Mouse (Mus musculus): ENCODE measurements around the gene Cntn4. TPM values are rescaled to one million over a fixed set of nuclear protein-coding genes. Genes with fewer than 3 reads are reported as not detected.

Cntn4 gene
- polyA plus RNA-seq, 1 experiment from 2014 or later, result not detected

GRCm38 (mm10) chr6:106466267-106467029, 789.0 kb downstream of the Cntn4 start:
- ATAC-seq, result no peak
- no peak overlapping the region for H3K4me2 ChIP-seq (ENCODE audit: low read depth, low read length)
- no peaks in the 10 kb centered on the region for H3K27me3 ChIP-seq (ENCODE audit: insufficient read depth, low read length)
- H3K27ac ChIP-seq (ENCODE audit: low read depth), result no peak overlapping the region
- H3K9me3 ChIP-seq (ENCODE audit: low read length), result no peaks in the 10 kb centered on the region
- no peak for DNase-seq
- no peaks in the 10 kb centered on the region for H3K36me3 ChIP-seq (replicated peaks; ENCODE audit: insufficient read depth, low read length)
- no peak overlapping the region for H3K9ac ChIP-seq (replicated peaks)
- no peak overlapping the region for H3K4me3 ChIP-seq (ENCODE audit: low read depth, low read length)
- no peak for TF ChIP-seq CTCF (IDR thresholded peaks at IDR 0.05; ENCODE audit: low read depth)
- no peak for TF ChIP-seq EP300 (IDR thresholded peaks at IDR 0.05; ENCODE audit: low read depth)
- no peaks in the 10 kb centered on the region for H3K4me1 ChIP-seq (ENCODE audit: insufficient read depth)
- 63% methylated on average over 5 of the region's 5 CpGs for WGBS (ENCODE audit: insufficient replicate concordance)

- DNase-seq, result no peak
Observed at GRCm38 (mm10) chr6:106471840-106472608, 794.6 kb downstream of the Cntn4 start.

GRCm38 (mm10) chr6:106473871-106474270, 796.4 kb downstream of the Cntn4 start:
- no peak for ATAC-seq
- H3K36me3 ChIP-seq (replicated peaks; ENCODE audit: insufficient read depth, low read length), result no peaks in the 10 kb centered on the region
- TF ChIP-seq EP300 (IDR thresholded peaks at IDR 0.05; ENCODE audit: low read depth) (no peak), CTCF (IDR thresholded peaks at IDR 0.05; ENCODE audit: low read depth) (no peak)
- no peak overlapping the region for H3K4me3 ChIP-seq (ENCODE audit: low read depth, low read length)
- 77% methylated on average over 2 of the region's 2 CpGs for WGBS (ENCODE audit: insufficient replicate concordance)
- no peak overlapping the region for H3K9ac ChIP-seq (replicated peaks)
- H3K4me2 ChIP-seq (ENCODE audit: low read depth, low read length), result no peak overlapping the region
- no peak overlapping the region for H3K27ac ChIP-seq (ENCODE audit: low read depth)
- no peaks in the 10 kb centered on the region for H3K27me3 ChIP-seq (ENCODE audit: insufficient read depth, low read length)
- no peaks in the 10 kb centered on the region for H3K9me3 ChIP-seq (ENCODE audit: low read length)
- DNase-seq, result no peak
- no peaks in the 10 kb centered on the region for H3K4me1 ChIP-seq (ENCODE audit: insufficient read depth)

More at GRCm38 (mm10) chr6:106471840-106472608, 794.6 kb downstream of the Cntn4 start:
- no peak overlapping the region for H3K9ac ChIP-seq (replicated peaks)
- no peak for ATAC-seq
- 72% methylated on average over 2 of the region's 2 CpGs for WGBS (ENCODE audit: insufficient replicate concordance)
- no peak overlapping the region for H3K27ac ChIP-seq (ENCODE audit: low read depth)
- no peak for TF ChIP-seq EP300 (IDR thresholded peaks at IDR 0.05; ENCODE audit: low read depth)
- no peak for TF ChIP-seq CTCF (IDR thresholded peaks at IDR 0.05; ENCODE audit: low read depth)
- no peak overlapping the region for H3K4me2 ChIP-seq (ENCODE audit: low read depth, low read length)
- no peak overlapping the region for H3K4me3 ChIP-seq (ENCODE audit: low read depth, low read length)
- H3K9me3 ChIP-seq (ENCODE audit: low read length), result no peaks in the 10 kb centered on the region
- H3K4me1 ChIP-seq (ENCODE audit: insufficient read depth), result no peaks in the 10 kb centered on the region
- H3K27me3 ChIP-seq (ENCODE audit: insufficient read depth, low read length), result no peaks in the 10 kb centered on the region
- no peaks in the 10 kb centered on the region for H3K36me3 ChIP-seq (replicated peaks; ENCODE audit: insufficient read depth, low read length)

GRCm38 (mm10) chr6:106481533-106481932, 804.1 kb downstream of the Cntn4 start:
- no peaks in the 10 kb centered on the region for H3K27me3 ChIP-seq (ENCODE audit: insufficient read depth, low read length)
- no peak overlapping the region for H3K9ac ChIP-seq (replicated peaks)
- H3K9me3 ChIP-seq (ENCODE audit: low read length), result no peaks in the 10 kb centered on the region
- H3K27ac ChIP-seq (ENCODE audit: low read depth), result no peak overlapping the region
- no peaks in the 10 kb centered on the region for H3K36me3 ChIP-seq (replicated peaks; ENCODE audit: insufficient read depth, low read length)
- H3K4me2 ChIP-seq (ENCODE audit: low read depth, low read length), result no peak overlapping the region
- ATAC-seq, result no peak
- 85% methylated on average over 1 of the region's 1 CpGs for WGBS (ENCODE audit: insufficient replicate concordance)
- no peak for DNase-seq
- H3K4me3 ChIP-seq (ENCODE audit: low read depth, low read length), result no peak overlapping the region
- TF ChIP-seq CTCF (IDR thresholded peaks at IDR 0.05; ENCODE audit: low read depth) (no peak), EP300 (IDR thresholded peaks at IDR 0.05; ENCODE audit: low read depth) (no peak)
- no peaks in the 10 kb centered on the region for H3K4me1 ChIP-seq (ENCODE audit: insufficient read depth)

DNA sequence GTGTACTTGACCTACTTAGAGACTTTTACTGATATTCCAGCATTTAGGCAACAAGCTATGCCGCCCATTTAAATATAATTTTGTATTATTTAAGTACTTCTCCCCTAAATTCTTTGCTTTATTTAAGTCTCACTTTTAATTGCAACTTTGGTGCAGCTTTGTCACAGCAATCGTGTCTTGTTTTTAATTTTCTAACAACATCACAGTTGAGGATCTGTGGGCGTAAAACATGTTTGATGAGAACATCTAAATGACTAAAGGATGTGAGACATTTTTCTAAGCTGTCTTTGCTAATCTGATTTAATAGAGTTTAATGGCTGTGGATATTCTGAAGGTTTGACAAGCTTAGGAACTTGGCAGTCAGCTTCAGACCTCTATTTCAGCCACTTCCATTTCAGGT, 818.8 kb downstream of the Cntn4 start:
- no peak overlapping the region for H3K4me3 ChIP-seq (ENCODE audit: low read depth, low read length)
- H3K9ac ChIP-seq (replicated peaks), result no peak overlapping the region
- no peaks in the 10 kb centered on the region for H3K36me3 ChIP-seq (replicated peaks; ENCODE audit: insufficient read depth, low read length)
- H3K4me1 ChIP-seq (ENCODE audit: insufficient read depth), result no peaks in the 10 kb centered on the region
- TF ChIP-seq CTCF (IDR thresholded peaks at IDR 0.05; ENCODE audit: low read depth), result no peak
- TF ChIP-seq EP300 (IDR thresholded peaks at IDR 0.05; ENCODE audit: low read depth), result no peak
- ATAC-seq, result no peak
- no peak overlapping the region for H3K27ac ChIP-seq (ENCODE audit: low read depth)
- H3K4me2 ChIP-seq (ENCODE audit: low read depth, low read length), result no peak overlapping the region
- no peak for DNase-seq
- H3K9me3 ChIP-seq (ENCODE audit: low read length), result no peaks in the 10 kb centered on the region
- H3K27me3 ChIP-seq (ENCODE audit: insufficient read depth, low read length), result no peaks in the 10 kb centered on the region
- 68% methylated on average over 3 of the region's 3 CpGs for WGBS (ENCODE audit: insufficient replicate concordance)

DNA sequence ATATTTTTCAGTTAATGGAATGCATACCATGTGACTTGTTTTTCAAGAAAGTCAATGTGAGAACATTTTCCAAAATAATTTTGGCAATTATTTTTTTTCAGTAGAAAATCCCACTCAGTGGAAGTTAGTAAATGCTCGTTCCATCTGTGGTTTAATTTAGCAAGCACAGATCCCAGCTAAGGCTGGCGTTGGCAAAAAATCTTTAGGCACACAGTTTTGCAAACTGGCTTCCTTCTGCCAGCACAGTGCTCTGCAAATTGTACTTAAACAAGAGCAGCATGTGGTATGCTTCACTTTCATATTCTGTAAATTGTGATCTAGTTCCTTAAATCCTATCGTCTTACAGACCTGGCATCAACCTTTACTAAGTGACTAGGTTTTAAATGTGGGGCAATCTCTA, 821.7 kb downstream of the Cntn4 start:
- ATAC-seq (no peak), DNase-seq (no peak)
- no peaks in the 10 kb centered on the region for H3K4me1 ChIP-seq (ENCODE audit: insufficient read depth)
- H3K4me2 ChIP-seq (ENCODE audit: low read depth, low read length), result no peak overlapping the region
- WGBS (ENCODE audit: insufficient replicate concordance), result 75% methylated on average over 3 of the region's 3 CpGs
- H3K36me3 ChIP-seq (replicated peaks; ENCODE audit: insufficient read depth, low read length), result no peaks in the 10 kb centered on the region
- no peak overlapping the region for H3K4me3 ChIP-seq (ENCODE audit: low read depth, low read length)
- H3K9me3 ChIP-seq (ENCODE audit: low read length), result no peaks in the 10 kb centered on the region
- no peak for TF ChIP-seq EP300 (IDR thresholded peaks at IDR 0.05; ENCODE audit: low read depth)
- no peak for TF ChIP-seq CTCF (IDR thresholded peaks at IDR 0.05; ENCODE audit: low read depth)
- H3K9ac ChIP-seq (replicated peaks), result no peak overlapping the region
- H3K27ac ChIP-seq (ENCODE audit: low read depth), result no peak overlapping the region
- H3K27me3 ChIP-seq (ENCODE audit: insufficient read depth, low read length), result no peaks in the 10 kb centered on the region
